Mouse (Mus musculus): ENCODE results near the gene Gm16253.

DNA sequence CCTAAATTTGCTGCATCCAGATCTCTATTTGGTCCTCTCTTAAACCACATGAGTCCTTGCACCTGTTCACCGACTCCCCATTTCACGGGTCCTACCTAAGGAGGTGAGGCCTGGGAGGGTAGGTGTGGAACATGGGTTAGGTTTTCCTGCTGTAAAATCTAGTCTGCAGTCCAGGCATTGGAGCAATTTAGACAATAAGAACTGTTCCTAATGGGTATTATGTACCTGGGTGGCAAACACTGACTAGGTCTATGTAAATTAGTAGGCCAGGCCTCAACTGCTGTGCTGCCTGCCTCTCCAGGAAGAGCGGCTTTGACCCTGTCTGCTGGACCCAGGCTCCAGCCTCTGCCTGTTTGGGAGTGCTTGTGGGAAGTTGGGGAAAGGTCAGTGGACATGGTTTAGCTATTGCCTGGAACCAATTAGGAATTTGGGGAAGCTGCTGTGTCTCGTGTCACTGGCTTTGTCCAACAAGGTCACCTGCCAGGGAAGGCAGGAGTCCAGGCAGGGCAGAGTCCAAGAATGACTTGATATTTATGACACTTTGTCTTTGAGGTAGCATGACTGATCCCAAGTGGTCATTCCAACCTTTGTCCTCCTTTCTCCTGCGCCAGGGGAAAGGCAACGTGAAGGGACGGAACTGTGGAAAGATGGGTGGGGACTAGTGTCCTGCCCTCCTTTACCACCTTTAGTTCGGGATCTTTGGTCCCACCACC is 1.4 kb upstream of the Gm16253 start:
- no peak for TF ChIP-seq CTCF (IDR thresholded peaks at IDR 0.05; ENCODE audit: low read depth, low read length)
- TF ChIP-seq POLR2A (IDR thresholded peaks at IDR 0.05; ENCODE audit: borderline replicate concordance, low read depth, low read length) = no peak

Measured in bone marrow macrophage, adult 2 months (primary cell).